Mouse (Mus musculus) granulocyte monocyte progenitor cell, adult 5-6 weeks (primary cell): ENCODE measurements around the gene Nrg4. TPM values are rescaled to one million over a fixed set of nuclear protein-coding genes. Genes with fewer than 3 reads are reported as not detected.

Experiments
- ATAC-seq: replicated peaks from 2 replicates; pipeline ENCODE4 v1.8.0; 2016; ENCODE audit warnings: mild to moderate bottlenecking, moderate TSS enrichment, inconsistent platforms; ENCODE audit not compliant: poor library complexity, severe bottlenecking
- total RNA-seq, 2 experiments: library from RNA; stranded (forward) in 1 of 2; stranded (reverse) in 1 of 2; fragments of 200-712, 200-1000 nt in 1 of 2; fragments of >200 nt in 1 of 2; fragmentation: Nextera tagmentation in 1 of 2; gene quantifications; 2 replicates each; pipeline ENCODE4 v1.2.3; 2014 to 2017

Nrg4 gene
- total RNA-seq, 2 experiments from 2014 or later: 6.2 to 9.2 TPM

DNA sequence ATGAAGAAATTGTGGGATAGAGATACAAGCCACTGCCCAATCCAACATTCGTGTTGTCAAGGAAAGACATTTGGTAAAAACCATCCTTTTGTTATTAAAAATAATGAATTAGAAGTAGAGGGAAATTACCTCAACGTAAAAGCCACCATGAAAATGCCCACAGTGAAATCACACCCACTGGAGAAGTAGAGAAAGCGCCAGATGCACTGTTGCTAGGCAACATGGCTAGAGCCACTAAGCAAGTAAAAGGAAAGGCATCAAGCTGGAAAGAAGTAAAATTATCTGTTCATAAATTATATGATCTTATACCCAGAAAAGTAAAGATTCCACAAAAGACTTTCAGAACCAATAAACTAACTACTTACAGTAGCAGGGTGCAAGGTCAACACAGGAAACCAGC, 100.4 kb downstream of the Nrg4 start:
- ATAC-seq: no peak

DNA sequence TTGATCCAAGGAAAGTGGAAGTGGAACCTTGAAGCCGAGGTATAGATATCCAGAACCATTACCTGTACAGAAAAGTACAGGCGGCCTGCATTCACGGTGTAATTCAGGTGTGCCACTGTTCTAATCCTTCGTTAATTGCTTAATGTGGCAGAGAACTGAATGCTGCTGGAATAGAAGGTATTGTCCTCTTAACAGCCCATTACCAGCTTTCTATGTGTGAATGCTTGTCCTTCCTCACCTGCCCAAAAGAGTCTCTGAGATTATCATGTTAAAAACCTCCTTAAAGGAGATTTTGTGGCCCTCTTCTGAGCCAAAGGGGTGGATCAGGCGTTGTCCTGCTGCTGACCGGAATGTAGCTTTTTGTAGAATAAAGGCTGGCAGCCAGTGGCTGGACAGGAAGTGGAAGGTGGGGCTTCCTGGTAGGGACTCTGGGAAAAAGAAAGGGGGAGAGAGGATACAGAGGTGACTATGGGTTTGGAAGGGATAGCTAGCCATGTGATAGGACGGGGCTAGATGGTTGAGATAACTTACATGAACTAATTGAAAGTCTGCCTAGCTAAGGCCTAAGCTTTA, 101.4 kb downstream of the Nrg4 start:
- ATAC-seq: no peak

- no peak for ATAC-seq
Observed at GRCm38 (mm10) chr9:55217381-55217780, 109.3 kb downstream of the Nrg4 start.

GRCm38 (mm10) chr9:55216078-55216477, 110.6 kb downstream of the Nrg4 start:
- ATAC-seq: no peak

- no peak for ATAC-seq
Observed at GRCm38 (mm10) chr9:55215648-55216047, 111.0 kb downstream of the Nrg4 start.

- ATAC-seq: no peak
Observed at GRCm38 (mm10) chr9:55215056-55215455, 111.6 kb downstream of the Nrg4 start.

DNA sequence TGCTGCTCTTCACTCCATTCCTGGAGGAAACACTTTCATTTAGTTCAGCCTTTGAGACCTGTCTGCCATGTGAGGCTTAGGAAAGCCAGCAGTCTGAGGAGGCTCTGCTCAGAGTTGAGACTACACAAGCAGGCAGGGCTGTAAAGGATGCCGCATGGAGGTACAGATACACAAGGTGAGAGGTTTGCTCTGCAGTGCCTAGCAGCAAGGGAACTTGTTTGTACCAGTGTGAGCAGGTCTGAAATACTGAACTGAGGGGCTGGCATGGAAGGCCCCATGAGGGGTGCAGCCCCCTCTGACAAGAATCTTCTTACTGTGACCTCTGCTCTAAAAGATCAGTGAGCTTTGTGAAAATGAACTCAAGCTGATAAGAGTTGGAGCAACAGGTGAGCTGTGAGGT, 113.2 kb downstream of the Nrg4 start:
- ATAC-seq: no peak

GRCm38 (mm10) chr9:55211611-55212010, 115.0 kb downstream of the Nrg4 start:
- no peak for ATAC-seq

DNA sequence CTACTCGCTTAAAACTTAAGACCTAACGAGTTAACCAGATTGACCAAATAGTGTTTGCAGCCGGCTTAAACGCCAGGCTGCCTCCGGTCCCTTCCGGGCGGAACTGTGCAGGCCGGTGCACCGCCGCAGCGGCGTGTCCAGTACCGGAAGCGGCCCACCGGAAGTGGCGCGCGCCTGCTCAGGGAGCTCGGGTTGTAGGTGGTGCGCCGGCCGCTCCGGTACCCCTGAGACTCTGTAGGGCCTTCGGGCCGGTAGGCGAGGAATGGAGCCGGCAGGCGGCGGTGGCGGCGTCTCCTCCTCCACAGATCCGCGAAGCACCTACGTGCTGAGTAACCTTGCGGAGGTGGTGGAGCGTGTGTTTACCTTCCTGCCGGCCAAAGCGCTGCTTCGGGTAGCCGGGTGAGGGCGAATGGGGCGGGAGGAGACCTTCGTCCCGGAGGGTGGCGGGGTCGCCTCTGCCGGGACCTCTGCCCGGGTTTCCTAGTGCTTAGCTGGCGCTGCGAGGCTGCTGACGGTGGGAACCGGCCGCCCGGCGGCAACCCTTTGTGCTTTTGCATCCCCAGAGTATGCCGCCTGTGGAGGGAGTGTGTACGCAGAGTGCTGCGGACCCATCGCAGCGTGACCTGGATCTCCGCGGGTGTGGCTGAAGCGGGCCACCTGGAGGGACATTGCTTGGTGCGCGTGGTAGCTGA, 117.7 kb downstream of the Nrg4 start, which contains the start of gene Fbxo22:
Gene Fbxo22 (plus strand): TSS at position 136 of the 692 bp plus-strand sequence.
- ATAC-seq: peak; percentile 97

DNA sequence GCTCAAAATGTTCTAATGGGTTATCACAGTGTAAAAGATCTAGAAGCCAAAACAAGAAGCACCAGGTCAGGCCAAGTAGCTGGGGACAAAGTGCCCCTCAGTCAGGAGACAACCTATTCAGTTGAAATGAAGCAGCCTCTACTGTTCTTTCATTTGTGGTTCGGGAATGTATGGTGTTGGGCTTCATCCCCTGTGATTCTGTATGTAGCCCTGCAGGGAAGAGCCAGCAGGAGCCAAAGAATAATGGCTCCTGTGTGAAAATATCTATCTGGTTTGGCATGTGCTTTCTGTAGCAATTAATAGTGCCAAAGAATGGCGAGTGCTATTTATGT, 118.2 kb downstream of the Nrg4 start:
- no peak; the same call in 1 of the 2 replicates for ATAC-seq

GRCm38 (mm10) chr9:55199348-55199747, 127.3 kb downstream of the Nrg4 start:
- ATAC-seq: no peak

GRCm38 (mm10) chr9:55198260-55198659, 128.4 kb downstream of the Nrg4 start:
- peak; percentile 30; the same call in 1 of the 2 replicates for ATAC-seq

DNA sequence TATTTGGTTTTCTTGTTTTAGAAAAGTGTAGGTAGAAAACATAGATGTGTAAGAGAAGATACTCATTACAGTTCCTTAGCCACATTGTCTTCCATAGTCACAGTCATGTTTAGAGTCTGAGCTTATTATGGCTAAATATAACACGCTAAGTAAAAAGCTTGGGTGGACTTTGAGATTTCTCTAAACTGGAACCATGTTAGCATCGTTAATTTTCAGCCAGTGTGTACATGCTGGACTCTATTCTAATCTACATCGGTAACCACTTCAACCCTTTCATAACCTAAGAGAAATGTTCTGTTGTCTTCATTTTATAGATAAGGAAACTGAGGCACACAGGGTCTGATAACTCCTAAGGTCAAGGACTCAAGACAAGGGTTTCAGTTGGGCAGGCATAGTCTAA, 130.8 kb downstream of the Nrg4 start:
- no peak for ATAC-seq

DNA sequence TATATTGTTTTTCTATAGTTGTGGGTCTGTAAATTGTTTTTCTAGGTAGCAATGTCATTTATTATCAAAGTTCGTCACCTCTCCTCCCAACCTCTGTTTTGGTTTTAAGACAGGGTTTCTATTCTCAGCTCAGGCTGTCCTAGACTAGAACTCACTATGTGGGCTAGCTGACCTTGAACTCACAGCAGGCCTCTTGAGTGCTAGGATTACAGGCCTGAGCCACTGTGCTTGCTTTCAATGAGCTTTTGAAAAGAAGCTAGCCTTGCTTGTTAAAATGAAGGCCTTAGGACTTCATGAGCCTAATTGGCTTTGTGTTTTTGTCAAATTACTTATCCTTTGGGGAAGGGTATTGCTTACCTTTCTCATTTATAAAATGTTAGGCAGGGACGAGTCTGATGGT, 152.4 kb downstream of the Nrg4 start:
- no peak for ATAC-seq

- peak; percentile 53 for ATAC-seq
Observed at GRCm38 (mm10) chr9:55172195-55172685, 154.4 kb downstream of the Nrg4 start.

- ATAC-seq: peak; percentile 47
Observed at GRCm38 (mm10) chr9:55170655-55171412, 155.8 kb downstream of the Nrg4 start.

Other genes starting within 250 kb of the Nrg4 start
- gene Ube2q2, start 178.0 kb downstream of the Nrg4 start, total RNA-seq (2014; fragmentation: Nextera tagmentation): 31.9 and 37.6 TPM in 2 replicates
- gene Ube2q2, start 178.0 kb downstream of the Nrg4 start, total RNA-seq (2017): 46.8 and 51.0 TPM in 2 replicates
- gene Fbxo22, start 117.9 kb downstream of the Nrg4 start, total RNA-seq (2014; fragmentation: Nextera tagmentation): 50.3 and 51.3 TPM in 2 replicates
- 51.9 and 63.0 TPM in 2 replicates for gene Fbxo22, start 117.9 kb downstream of the Nrg4 start, total RNA-seq (2017)
- not detected in 2 replicates for gene Tmem266, start 69 bp upstream of the Nrg4 start, total RNA-seq (2014; fragmentation: Nextera tagmentation)
- gene Tmem266, start 69 bp upstream of the Nrg4 start, total RNA-seq (2017): not detected in 2 replicates
- 79.9 and 109 TPM in 2 replicates for gene Etfa, start 185.4 kb upstream of the Nrg4 start, total RNA-seq (2014; fragmentation: Nextera tagmentation)
- gene Etfa, start 185.4 kb upstream of the Nrg4 start, total RNA-seq (2017): 67.4 and 84.7 TPM in 2 replicates
- not detected in 2 replicates for gene Isl2, start 211.8 kb upstream of the Nrg4 start, total RNA-seq (2014; fragmentation: Nextera tagmentation)
- gene Isl2, start 211.8 kb upstream of the Nrg4 start, total RNA-seq (2017): not detected in 2 replicates